Mouse (Mus musculus) regulatory T cell (primary cell): ENCODE results near the gene Ksr2.

Experiments used
- in situ Hi-C: fragments of 300-600 bp; cut with MboI, MseI; formaldehyde crosslinking; loops from one replicate; pipeline ENCODE4 v1.15.1; 2025; ENCODE audit warnings: high pct_unique_total_duplicates

Ksr2 gene

DNA sequence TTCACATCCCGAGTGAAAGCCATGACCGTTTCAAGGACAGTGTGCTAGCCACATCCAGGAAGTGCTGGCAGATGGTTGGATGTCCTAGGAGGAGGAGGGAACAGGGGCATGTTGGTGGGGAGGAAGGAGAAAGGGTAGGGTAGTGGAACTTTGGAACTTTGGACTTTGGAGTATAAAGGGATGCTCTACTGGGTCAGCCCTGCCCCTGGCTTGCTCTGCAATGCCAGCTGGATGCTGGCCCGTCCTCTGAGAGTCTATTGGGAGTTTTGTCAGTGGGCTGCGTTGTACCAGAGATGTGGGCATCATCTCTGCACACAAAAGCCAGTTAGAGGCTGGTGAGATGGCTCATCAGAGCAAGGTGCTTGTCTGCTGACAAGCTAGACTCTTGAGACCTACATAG, 107.4 kb downstream of the Ksr2 start:
- in situ Hi-C loops = no loop called here

- in situ Hi-C loops = no loop called here
These were observed 107.9 kb downstream of the Ksr2 start for GRCm38 (mm10) chr5:117521701-117522100.

- in situ Hi-C loops = no loop called here
These were observed 108.7 kb downstream of the Ksr2 start for GRCm38 (mm10) chr5:117522471-117522870.

- in situ Hi-C loops = no loop called here
These were observed 109.2 kb downstream of the Ksr2 start for GRCm38 (mm10) chr5:117523010-117523409.

DNA sequence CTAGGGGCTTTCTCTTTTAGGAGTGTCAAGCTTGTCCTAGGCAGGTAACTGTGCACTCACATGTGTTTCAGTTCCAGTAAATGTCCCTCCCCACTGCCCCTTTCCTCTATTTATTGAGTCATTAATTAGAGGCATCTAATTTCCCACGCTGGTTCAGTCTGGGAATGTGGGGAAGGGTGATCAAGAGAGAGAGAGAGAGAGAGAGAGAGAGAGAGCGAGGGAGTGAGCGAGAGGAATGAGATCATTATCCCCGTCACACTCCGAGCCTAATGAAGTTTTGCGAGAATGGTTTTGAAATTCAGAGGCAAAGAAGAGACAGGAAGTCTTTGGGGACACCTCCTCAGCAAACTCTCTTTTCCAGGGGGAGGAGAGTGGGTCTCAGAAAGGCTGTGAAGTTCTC, 117.2 kb downstream of the Ksr2 start:
- in situ Hi-C loops = no loop called here

- in situ Hi-C loops = no loop called here
These were observed 125.4 kb downstream of the Ksr2 start for GRCm38 (mm10) chr5:117539221-117539620.

DNA sequence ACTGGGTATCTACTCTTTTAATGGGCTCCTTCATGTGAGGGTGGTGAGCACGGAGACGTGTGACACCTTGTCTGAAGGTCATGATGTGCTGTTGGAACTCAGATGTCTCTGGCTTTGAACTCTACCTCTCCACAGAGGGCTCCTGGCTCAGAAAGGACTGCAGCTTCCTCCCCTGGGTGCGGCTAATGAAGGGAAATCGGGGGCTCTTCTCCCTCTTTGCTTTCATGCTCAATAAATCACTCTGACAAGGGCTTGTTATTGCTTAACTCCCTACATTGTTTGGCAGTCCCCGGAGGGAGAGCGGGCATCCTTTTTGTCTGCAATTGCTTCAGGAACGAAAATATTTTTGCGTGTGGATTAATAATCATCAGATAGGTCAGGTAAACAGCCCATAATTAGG, 127.9 kb downstream of the Ksr2 start:
- in situ Hi-C loops = no loop called here

DNA sequence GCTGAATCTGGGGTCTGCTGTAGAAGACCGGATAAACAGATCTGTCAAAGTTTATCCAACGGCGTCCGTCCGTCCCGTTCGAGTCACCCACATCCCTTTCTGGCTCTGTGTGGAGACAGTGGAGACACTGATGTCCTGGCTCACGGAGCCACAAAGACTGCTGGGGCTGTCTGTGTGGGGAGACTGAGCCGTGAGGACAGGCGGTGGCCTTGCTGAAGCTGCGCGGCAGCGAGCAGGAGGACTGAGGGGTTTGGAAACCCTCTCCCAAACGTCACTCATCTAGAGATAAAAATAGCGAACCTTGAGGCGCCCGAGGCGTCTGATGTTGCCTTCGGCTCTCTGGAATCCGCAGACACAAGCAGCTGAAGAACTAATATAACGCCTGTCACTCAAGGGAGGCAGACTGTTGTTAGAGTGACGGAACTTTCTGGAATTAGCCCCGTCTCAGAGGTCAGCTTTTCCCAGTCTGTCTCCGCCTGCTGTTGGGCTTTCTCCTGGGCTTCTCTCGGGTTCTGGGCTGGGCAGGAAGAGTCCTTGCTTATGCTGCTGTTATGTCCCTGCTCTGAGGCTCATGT, 133.0 kb downstream of the Ksr2 start:
- in situ Hi-C loops = no loop called here

GRCm38 (mm10) chr5:117550992-117551391, 137.2 kb downstream of the Ksr2 start:
- in situ Hi-C loops = no loop called here

GRCm38 (mm10) chr5:117552096-117552495, 138.3 kb downstream of the Ksr2 start:
- in situ Hi-C loops = no loop called here

GRCm38 (mm10) chr5:117554505-117554904, 140.7 kb downstream of the Ksr2 start:
- in situ Hi-C loops = no loop called here

DNA sequence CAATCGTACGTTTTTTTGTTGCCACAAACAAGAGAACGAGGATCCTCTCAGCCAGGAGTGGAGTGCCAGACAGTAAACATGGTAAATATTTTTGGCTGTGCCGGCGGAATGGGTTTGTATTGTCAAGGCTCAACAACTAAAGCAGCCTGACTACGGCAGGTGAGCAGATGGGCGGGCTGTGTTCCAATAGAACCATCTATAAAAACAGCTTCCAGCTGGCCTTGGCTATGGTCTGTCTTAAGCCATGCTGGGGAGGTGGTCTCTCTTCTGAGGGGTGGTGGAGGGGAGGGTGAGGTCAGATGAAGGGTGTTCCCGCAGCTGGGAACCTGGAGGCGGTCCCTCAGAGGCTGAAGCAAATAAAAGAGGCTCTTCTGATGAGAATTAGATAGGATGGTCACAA, 142.8 kb downstream of the Ksr2 start:
- in situ Hi-C loops = no loop called here

DNA sequence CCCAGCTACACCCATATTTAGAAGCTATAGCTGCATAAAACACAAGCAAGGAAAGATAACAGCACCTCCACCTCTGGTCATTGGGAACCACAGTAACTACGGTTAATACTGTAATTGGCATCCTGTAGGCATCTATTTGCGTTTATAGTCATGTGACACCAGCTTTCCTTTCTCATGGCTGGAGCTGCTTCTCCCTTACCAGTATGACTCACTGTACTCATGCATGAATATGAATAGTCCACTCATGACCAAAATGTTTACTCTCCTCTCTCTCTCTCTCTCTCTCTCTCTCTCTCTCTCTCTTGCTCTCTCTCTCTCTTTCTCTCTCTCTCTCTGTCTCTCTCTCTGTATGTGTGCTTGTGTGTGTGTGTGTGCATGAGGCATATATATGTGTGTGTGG, 147.3 kb downstream of the Ksr2 start:
- in situ Hi-C loops = no loop called here

- in situ Hi-C loops = no loop called here
These were observed 152.4 kb downstream of the Ksr2 start for GRCm38 (mm10) chr5:117566051-117566665.

DNA sequence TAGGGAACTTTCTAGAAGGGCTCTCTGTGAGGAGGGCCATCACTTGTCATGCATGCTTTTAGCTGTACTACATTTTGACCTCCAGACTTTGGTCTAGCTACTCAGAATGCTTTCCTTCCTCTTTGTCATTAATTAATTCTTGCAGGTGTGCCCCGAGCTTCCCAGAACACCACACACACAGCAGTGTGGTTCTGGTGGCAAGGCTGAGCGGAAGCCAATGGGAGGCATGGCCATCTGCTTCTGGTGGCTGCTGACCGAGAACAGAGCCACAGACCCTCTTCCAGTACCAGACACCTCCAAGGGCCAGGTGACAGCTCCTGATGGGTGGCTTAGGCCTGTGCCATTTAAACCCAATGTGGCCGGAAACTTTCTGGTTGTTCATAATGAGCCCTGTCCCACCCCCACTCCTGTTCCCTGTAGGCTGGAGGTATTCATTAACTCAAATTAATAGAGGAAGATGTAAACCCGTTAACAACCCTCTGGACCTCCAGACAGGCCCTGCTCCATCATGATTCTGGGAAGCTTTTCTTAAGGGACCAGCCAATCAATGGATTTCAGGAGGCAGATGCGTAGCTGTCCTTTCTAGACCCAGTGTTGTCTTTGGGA, 155.5 kb downstream of the Ksr2 start:
- in situ Hi-C loops = no loop called here

DNA sequence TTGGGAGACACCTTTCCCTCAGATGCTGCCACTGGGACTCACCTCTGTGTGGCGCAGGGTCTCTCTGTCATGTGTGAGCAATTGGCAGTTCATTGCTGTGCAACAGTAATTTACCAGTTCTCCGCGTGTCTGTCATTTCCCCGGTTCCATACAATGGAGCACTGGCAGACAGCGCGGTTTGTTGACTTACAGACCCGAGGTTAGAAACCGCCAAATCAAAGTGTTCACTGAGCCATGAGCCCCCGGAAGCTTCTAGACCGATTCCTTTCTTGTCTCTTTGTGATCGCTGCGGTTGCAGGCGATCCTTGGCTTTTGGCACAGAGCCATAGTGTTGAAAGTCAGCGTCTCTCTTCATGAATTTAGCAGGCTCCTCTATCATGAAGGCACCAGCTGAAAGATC, 158.6 kb downstream of the Ksr2 start:
- in situ Hi-C loops = no loop called here

- in situ Hi-C loops = no loop called here
These were observed 161.1 kb downstream of the Ksr2 start for GRCm38 (mm10) chr5:117574894-117575293.

DNA sequence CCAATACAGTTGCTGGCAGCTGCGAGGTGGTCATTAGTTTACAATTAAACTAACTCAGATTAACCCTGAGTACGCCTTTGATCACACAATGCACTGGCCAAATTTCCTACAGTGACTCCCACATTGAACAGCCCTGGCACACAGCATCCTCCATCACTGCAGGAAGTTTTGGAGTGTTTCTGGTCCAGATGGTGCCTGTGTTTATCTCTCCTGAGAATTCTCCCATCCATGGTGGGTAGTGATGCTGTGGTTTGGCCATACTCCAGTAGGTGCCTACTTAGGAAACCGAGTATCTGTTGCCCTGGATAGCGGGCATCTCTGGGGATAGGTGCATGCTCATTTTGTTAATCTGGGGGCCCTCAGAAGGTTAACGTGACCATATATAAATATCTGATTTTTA, 163.8 kb downstream of the Ksr2 start:
- in situ Hi-C loops = no loop called here

DNA sequence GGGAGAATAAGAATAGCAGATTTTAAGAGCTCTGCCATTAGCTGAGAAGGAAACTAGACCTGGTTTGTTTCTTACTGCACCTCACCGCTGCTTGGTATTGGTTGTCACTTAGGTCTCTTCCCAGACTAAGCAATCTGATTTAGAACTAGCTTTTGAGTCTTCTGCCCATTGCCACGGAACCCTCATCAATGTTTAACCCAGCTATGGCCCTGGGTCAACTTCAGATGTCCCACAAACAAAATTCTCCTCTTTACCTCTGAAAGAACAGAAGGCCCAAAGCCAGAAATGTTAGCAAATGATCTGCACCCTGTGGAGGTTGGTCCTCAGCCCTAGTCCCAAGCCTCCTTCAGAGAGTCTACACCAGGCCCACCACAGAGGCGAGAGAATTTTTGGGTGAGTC, 167.9 kb downstream of the Ksr2 start:
- in situ Hi-C loops = no loop called here

- in situ Hi-C loops = no loop called here
These were observed 170.6 kb downstream of the Ksr2 start for GRCm38 (mm10) chr5:117584428-117584827.

- in situ Hi-C loops = no loop called here
These were observed 175.5 kb downstream of the Ksr2 start for GRCm38 (mm10) chr5:117589266-117589665.

DNA sequence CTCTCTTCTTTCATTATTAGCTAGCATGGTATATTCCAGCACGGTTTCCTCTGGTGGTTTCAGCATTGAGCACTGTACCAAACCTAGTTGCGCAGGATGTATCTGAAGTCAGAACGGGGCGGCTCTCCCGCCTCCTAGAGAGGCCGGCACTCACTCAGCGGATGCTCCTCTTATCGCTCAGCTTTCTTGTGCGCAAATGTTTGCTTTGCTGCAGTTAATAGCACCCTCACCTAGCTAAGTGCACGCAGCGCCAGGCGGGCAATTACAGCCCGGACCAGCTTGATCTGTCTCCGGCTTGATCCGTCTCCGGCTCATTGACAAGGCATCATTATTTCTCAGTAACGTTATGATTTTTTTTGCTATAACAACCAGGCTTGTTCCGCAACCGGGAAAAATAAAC, 179.5 kb downstream of the Ksr2 start:
- in situ Hi-C loops = no loop called here

- in situ Hi-C loops = no loop called here
These were observed 183.0 kb downstream of the Ksr2 start for GRCm38 (mm10) chr5:117596803-117597202.

- in situ Hi-C loops = no loop called here
These were observed 188.2 kb downstream of the Ksr2 start for GRCm38 (mm10) chr5:117602026-117602425.
